Mouse (Mus musculus) mature B cell (primary cell): Measurements from ENCODE around the gene Rnls.

Experiments used
- in situ Hi-C: fragments of 300-500 bp; cut with MboI; formaldehyde crosslinking; loops from 2 replicates; pipeline ENCODE4 v1.14.3; 2019

Gene Rnls

DNA sequence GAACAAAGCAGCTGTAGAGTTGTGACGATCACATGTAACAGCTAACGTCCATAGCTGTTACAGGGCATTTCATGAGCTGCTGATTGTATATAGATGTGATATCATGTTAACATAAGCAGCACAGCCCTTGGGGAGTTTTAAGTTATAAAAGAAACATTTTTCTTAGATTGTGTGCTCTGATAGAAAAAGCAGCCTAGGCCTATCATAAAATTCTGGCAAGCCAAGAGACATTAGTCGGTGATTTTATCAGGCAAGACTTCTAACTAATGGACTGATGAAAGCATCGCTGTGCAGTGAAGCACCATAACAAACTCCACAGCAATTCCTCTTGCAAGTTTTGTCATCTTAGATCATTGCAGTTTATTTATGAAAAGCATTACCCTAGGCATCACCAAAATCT, 190.9 kb downstream of the Rnls start:
- in situ Hi-C loops = no loop called here

DNA sequence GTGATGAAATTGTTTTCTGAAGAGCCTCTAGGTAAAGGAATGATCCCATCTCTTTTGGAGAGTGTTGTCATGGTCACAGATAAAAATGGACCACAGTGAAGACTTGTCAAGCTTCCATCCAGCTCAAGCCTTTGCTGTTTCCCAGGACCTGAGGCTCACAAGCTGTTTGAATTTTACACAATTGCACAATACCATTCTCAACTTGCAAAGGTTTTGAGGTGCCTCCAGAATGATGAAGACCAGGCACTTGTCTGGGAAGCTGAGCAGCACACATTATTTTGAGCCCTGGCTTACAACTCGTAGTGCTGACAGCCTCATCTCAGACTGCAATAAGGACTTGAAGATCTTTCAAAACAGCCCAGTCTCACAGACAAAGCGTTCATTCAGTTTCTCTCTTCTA, 200.0 kb downstream of the Rnls start:
- in situ Hi-C loops = no loop called here

DNA sequence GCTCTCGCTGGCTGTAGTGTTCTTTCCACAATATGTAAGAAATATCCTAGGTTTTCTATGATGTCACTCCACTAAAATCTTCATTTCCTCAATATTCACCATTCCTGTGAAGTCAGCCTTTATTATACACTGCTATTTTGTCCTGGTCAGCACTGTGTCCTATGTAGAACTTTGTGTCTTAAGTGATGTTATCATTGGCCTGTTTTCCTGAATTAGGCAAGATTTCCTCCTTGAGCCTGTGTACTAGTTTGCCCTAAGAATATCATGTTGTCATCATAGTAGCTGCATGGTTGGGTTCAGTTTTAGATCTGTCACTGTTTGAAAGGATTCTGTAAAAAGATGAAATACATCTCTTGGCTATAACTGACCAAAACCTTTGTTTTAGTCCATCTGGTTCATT, 203.3 kb downstream of the Rnls start:
- in situ Hi-C loops = no loop called here

DNA sequence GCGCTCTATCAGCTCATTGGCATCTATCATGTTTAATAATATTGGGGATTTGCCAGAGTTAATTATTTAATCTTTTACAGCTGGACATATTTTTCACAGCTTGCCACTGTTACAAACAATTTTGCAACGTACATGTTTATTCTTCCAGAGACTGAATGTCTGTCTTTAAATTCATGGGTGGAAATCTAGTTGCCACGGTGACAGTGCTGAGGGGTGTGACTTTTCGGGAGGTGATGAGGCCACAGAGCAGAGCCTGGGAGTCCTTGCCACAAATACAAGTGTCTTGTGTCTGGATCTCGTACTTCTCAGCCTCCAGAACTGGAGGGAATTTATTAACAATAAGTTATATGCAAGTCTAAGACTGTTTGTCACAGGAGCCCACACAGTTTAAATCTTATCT, 212.5 kb downstream of the Rnls start:
- in situ Hi-C loops = no loop called here

DNA sequence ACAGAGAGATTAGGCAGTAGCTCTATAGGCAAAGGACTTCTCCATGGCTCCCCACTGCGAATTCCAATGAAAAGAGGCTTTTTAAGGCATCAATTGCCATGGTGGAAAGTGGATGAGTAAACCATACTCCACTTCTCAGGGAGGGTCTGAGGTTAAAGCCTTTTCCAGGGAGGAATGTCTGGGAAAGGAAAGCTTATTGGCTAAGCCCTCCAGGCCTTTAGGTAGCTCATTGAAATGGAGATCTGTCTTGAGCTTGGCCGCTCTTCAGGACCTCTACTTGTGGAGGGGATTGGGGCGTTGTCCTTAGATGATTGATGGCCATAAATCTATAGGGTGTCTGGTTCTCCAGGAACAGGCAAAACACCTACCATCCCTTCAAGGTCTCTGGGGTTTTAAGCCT, 213.2 kb downstream of the Rnls start:
- in situ Hi-C loops = no loop called here

DNA sequence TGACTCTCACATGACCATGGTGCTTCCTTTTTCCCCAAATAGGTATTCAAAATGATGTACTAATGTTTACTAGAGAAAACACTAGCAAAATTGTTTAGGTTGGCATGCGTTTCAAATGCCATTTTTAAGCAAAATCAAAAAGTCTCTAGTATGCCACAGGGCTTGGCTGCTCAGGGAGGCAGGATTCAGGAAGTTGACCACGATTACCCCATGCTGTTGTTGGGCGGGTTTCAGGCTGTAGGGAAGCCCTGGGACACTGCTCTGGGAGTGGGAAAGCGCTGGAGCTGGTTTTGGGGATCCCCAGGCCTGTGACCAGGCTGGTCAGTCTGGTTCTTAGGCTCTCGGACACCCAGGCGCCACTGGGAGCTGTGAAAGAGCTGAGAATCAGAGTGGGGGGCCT, 213.7 kb downstream of the Rnls start:
- in situ Hi-C loops = no loop called here

DNA sequence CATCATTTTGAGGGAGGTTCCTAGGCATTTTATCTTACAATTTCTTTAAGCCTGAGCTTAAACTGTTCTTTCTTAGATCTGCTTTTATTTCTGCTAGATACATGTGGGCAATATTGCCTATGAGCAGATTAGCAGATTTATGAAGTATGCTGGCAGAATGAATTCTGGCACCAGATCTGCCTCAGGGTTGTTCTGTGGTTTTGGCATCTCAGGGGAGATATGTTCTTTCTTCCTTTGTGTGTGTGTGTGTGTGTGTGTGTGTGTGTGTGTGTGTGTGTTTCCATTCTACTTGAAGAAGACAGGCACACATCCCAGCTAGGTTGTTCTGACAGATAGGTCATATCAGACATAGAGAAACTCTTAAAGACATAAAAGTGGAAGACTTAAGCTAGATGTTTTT, 218.1 kb downstream of the Rnls start:
- in situ Hi-C loops = no loop called here

DNA sequence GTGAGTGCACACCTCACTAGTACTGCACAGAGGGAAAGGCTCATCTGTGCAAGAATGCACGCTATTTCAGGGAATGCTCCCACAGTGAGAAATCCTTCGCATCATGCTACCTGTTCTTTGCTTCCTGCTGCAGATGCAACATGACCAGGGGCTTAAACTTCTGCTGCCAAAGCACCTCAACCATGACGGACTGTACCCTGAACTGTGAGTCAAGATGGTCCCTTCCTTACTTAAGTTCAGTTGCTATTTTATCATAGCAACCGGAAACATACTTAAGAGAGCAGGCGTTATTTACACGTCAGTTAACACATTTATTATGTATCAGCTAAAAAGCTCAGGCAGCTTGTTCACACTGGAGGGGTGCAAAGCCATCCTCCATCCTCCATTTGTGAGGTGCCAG, 222.2 kb downstream of the Rnls start:
- in situ Hi-C loops = no loop called here

DNA sequence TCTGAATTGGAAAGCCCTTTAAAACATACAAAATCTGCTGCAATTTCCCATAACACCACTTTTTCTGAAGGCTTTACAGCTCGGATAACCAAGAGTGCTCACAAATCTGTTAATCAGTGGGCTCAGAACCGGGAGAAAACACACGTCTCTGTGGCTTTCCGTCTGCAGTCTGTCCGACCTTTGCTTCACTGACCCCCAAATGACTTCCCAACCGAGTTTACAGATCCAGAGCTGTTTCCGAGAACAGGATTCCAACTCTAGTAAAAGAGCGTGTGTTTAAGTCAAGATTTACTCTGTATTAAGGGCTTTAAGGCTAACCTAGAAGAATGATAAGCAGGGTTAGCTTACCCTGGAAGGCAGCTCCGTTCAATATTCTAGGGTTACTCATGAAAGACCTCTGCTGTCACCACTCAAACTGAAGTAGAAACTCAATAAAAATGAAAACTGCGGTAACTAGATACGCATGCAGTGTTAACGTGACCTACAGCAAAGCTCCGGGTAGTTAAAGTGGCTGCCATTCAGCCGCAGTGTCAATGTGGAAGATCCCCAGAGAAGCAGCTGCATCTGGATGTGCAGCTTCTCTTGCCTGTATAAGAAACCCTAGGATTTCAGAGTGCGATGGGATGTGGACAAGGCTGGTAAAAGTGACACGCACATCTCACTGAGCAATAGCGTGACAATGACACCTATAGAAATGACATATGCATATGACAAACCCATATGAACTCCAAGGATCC, 224.4 kb downstream of the Rnls start:
- in situ Hi-C loops = no loop called here

DNA sequence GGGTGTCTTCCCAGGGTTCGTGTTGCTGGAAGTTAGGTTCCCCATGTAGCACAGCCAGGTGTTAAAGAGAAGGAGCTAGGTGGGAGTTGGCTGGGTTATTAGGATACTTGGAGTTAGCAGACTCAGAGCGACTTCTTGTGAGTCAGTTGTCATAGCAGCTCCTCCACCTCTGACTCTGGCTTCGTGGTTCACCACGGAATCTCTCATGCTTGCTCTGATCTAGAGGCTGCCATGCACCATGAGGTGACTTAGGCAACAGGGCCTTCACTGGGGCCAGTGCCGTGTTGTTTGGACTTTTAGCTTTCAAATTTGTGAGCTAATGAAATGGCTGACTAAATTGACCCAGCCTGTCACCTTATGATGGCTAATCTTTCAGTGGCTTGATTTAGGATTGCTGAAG, 227.3 kb downstream of the Rnls start:
- in situ Hi-C loops = no loop called here

DNA sequence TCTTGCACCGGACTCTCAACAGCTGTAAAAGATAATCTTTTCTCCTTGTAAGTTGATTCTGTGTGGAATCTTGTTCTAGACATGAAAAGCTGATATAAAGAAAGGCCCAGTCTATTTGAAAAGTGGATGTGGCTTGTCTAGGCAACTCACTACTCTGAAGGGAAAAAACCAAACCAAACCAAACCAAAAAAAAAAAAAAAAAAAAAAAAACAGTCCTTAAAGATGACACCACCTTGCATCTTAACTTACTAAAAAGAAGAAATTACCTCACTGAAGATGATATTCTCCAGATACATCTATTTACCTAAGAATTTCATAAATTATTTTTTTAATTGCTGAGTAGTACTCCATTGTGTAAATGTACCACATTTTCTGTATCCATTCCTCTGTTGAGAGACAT, 230.2 kb downstream of the Rnls start:
- in situ Hi-C loops = no loop called here

DNA sequence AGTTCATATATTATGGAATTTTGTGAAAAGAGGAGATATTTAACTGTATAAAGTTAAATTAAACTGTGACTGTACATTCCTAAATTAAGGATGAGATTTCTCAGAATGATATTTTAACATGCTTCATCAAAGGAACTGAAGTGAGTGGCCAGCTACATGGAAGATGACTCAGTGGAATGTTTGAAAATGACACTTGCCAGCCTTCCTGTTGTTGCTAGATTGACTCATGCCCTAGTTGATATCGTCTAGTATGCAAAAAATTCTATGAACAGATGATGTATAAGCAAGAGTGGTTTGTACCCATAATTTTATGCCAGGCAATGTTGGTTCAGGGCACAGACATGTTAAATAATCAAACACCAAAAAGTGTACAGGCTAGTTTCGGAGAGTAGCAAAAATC, 232.2 kb downstream of the Rnls start:
- in situ Hi-C loops = no loop called here

DNA sequence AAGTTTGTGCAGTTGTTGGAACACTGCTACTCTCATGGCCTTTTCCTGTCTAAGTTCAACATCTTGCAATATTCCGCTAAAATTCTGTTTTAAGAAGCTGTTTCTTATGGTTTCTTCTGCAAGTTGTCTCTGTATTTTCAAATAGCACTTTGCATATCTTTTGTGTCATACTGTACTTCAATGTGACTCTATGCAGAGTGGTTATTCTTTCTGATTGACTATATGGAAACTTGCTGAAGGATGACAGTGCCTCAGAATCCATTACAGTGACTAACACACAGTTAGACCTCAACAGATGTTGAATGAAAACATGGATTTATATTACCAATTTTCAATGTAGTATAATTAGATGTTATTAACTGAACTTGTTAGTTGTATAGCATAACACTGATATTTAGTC, 232.9 kb downstream of the Rnls start:
- in situ Hi-C loops = no loop called here

DNA sequence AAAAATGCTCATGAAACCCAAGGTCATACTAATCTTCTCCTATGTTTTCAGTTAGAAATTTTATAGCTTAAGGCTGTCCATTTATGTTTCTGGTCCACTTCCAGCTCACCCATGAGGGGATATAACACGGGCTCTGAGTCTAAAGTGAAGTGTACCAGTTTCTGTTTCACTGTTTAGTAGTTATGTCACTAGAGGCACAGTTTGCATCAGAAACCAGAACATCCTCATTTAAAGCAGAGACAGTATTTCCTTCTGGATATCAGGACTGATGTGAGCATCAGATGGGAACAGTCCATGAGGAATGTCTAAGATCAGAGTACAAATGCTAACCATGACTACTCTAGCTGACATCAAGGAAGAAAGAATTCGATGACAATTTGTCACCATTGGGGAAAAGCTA, 233.9 kb downstream of the Rnls start:
- in situ Hi-C loops = no loop called here

DNA sequence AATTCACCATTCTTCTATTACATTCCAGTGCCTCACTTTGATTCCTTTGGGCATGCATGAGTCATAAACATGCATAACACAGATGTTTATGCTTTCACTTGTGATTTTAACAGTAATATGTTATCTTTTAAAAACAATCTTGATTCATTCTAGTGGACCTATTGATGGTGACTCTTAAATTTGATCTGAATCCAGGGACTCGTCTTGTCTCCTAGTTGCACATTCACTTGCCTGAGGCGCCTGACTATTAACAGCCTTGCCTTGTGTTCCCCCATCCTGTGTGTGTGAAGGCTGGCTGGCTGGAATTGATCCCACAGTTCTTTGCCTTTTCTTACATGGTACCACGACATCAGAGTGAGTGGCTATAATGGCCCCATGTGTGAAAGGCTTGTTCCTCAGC, 243.7 kb downstream of the Rnls start:
- in situ Hi-C loops = no loop called here

DNA sequence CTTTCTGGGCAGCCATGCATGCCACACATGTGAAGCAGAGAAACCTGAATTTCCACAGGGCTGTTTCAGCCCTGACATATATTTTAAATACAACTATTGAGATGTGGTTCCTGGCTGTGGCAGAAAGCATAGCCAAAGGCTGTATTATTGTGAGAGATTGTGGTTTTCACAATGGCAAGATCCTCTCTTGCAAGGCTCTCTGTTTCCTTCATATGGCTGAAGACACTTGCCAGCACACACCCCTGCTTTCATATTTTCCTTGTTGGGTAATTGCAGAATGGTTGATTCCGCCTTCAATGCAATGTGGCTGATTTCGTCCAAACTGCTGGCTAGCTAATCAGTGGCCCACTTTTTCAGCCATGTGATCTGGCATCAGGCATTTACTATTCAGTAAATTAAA, 248.9 kb downstream of the Rnls start:
- in situ Hi-C loops = no loop called here

DNA sequence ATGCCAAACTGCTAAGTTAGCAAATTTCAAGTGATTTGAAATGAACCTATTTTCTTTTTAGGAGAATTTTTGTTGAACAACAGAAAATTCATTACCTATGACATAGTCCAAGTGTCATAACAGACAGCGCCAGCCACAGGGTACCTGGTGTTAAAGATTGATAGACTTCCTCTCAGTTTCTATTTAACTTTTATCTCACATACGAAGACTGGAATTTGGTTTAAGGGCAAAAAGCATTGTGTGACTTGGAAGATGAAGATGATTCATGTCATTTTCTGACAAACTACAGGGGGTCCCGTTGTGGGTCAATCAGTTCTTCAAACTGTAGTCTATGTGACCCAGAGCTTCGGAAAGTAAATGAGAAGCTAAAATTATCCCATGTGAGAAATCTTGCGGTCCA, 254.8 kb downstream of the Rnls start:
- in situ Hi-C loops = no loop called here

DNA sequence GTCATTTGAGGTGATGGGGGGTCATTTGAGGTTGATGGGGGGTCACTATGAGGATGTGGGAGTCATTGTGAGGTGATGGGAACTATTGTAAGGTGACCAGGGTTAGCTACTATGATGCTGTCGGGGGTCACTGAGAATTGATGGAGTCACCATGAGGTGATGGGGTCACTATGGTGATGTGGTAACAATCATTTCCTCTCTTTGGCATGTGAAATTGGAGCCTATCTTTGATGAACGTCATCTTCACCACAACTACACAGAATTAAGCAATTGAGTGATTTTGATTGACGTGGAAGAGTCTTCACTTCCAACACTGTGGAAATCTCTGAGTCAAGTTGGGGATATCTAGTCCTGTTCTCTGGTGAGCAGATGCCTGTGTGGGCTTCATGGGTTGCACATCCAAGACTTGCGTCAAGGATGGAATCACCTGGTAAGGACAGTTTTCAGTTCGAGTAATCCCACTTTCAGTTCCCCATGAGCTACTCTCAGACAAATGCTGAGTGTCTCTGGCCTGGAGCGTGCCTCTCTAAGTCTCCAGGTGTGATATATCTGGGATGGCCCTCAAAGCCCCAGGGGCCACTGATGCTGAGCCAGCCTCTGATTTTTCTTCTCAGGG, 269.4 kb downstream of the Rnls start:
- in situ Hi-C loops = no loop called here

DNA sequence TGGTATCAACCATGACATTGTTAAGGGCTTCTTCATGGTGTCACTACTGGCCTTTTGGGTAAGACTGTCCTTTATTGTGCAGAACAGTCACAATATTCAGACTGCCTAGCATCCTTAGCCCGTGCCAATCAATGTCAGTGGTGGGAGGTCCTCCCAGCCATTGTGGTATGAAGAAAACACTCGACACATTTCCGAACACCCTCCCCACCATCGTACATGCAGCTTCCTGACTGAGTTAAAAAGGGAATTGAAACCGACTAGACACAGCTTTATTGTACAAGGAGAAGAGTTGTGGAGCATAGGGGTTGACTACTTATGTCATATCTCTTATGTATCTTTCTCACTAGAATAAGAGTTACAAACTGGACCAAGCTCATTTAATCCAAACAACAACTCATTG, 272.1 kb downstream of the Rnls start:
- in situ Hi-C loops = loop anchor here (10.0 kb wide), 1 partner anchor 105 kb away; no protein-coding TSS in a partner anchor

DNA sequence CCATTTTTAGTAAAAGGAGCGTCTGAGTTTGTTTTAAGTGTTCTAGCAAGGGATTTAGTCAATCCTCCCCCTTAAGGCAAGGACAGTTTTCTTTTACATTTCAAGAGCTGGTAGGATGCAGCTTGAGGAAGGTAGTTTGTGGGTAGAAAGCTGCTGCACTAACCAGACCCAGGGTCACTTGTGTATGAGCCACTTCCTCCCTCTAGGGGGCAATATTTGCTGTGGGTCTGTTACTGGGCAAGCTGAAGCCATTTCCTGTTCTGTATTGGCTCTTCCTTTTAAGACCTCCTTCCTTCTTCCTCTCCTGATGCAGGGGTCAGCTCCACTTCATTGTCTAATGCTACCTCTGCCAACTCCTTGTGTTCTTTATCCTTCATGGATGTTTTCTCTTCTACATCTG, 273.2 kb downstream of the Rnls start:
- in situ Hi-C loops = loop anchor here (10.0 kb wide), 1 partner anchor 106 kb away; no protein-coding TSS in a partner anchor

DNA sequence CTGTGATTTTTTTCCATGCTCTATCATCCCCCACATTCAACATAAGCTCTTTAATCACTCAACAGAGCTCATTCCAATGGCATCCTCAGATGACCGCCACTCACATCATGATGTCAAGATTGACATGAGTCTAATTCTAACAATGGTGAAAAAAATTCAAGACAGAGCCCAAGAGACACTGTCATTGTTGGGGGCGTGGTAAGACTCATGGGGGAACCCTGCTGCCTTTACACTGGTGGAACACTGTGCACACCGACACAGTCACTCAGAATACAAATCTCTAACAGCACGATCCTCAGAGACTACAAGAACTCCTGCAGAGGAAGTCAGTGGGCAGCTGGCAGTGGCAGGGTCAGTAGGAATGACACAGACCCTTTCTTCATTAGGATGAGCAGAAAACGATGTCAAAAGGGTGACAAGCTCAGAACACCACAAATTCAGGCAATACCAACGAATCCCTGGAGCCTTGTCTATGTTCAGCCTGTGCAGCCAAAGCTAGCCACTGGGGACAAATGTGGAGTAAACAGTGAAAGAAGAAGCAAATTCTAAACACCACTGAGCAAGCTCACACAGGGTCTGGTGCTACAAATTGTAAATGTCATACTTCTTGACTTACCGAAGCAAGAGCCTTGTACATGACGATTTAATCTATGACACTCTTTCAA, 277.3 kb downstream of the Rnls start:
- in situ Hi-C loops = loop anchor here (10.0 kb wide), 1 partner anchor 110 kb away; no protein-coding TSS in a partner anchor

DNA sequence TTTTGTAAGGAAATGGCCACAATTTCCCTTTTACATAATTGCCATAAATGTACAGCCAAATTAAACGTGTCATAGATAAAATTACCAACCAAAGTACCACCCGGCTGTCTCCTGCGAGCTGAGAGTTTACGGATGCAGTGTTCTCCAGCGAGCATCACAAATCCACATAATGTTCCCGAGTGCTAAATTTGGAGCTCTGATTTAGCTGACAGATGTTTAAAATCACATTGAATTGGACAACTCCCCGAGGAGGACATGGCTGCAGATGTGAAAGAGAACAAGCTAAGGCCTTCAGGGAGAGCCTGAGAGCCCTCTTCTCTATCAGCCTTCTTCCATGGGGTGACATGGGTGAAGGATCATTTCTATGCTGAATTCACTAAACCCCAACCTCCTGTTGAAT, 278.3 kb downstream of the Rnls start:
- in situ Hi-C loops = loop anchor here (10.0 kb wide), 1 partner anchor 111 kb away; no protein-coding TSS in a partner anchor

DNA sequence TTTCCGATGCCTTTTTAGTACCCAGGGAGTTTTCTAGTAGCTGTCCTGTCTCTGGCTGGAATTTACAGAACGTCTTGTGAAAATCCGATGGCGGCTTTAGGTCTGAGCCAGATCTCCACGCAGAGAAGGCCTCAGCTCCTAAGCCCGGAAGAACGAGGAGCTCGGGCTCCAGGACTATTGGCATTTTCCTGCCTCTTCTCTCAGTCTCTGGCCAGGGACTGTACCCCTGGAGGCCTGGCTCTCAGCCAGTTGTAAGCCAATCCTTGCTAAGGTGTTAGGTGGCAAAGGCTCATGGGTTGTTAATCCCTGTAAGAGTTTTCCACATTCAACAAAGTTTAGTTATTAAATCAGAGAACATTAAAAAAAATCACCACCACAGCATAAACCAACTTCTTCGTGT, 281.7 kb downstream of the Rnls start:
- in situ Hi-C loops = loop anchor here (10.0 kb wide), 1 partner anchor 114 kb away; no protein-coding TSS in a partner anchor
